Mouse (Mus musculus): Measurements from ENCODE around the gene Eif4a1.

- TF ChIP-seq POLR2A (IDR thresholded peaks at IDR 0.05; ENCODE audit: low read depth, low read length) (no peak), CTCF (IDR thresholded peaks at IDR 0.05; ENCODE audit: borderline replicate concordance, insufficient read depth, low read length) (no peak)
These were observed 14.8 kb downstream of the Eif4a1 start for GRCm38 (mm10) chr11:69657462-69657881.

All from embryonic fibroblast, embryonic 13.5 days (primary cell).